Mouse (Mus musculus) spleen, adult 2 months (tissue): ENCODE results near the gene 1110004F10Rik.

Experiments used
- CTCF ChIP-seq: fragments of 200-500 bp; IDR thresholded peaks from 2 replicates; pipeline ENCODE4 v1.5.1; 2011; ENCODE audit warnings: mild to moderate bottlenecking, inconsistent platforms; ENCODE audit not compliant: insufficient read depth, insufficient read length, insufficient replicate concordance; ENCODE audit errors: extremely low read depth
- POLR2A ChIP-seq: fragments of 200-500 bp; IDR thresholded peaks from 2 replicates; pipeline ENCODE4 v1.6.1; 2011; ENCODE audit warnings: low read depth, low read length, inconsistent platforms

- TF ChIP-seq CTCF (peak; percentile 76; the same call in 1 of the 2 replicates), POLR2A (no peak)
These were observed 92.9 kb downstream of the 1110004F10Rik start for GRCm38 (mm10) chr7:116132078-116132477.
